Mouse (Mus musculus): ENCODE results near the gene Daam1. TPM values are rescaled to one million over a fixed set of nuclear protein-coding genes. Genes with fewer than 3 reads are reported as not detected.

Gene Daam1
- polyA plus RNA-seq, 1 experiment from 2014 or later: 8.5 TPM

- ATAC-seq (ENCODE audit: insufficient number of reproducible peaks, low FRiP score, low TSS enrichment, low read depth): no peak
- WGBS: 92% methylated on average over 6 of the region's 6 CpGs
Measured at GRCm38 (mm10) chr12:71836776-71837175, 5.9 kb downstream of the Daam1 start.

GRCm38 (mm10) chr12:71837576-71837975 is 6.7 kb downstream of the Daam1 start:
- H3K27me3 ChIP-seq (ENCODE audit: control insufficient read depth, insufficient read depth, low read length): no peaks in the 10 kb centered on the region
- ATAC-seq (ENCODE audit: insufficient number of reproducible peaks, low FRiP score, low TSS enrichment, low read depth) (no peak), DNase-seq (ENCODE audit: low spot score) (no peak)
- no peak overlapping the region for H3K4me2 ChIP-seq (ENCODE audit: low read depth, severe bottlenecking)
- H3K36me3 ChIP-seq (ENCODE audit: control insufficient read depth, insufficient read depth, low read length): no peaks in the 10 kb centered on the region
- H3K9ac ChIP-seq (ENCODE audit: low read length): no peak overlapping the region
- 89% methylated on average over 5 of the region's 5 CpGs for WGBS
- H3K9me3 ChIP-seq (ENCODE audit: control insufficient read depth, low read length): no peaks in the 10 kb centered on the region
- H3K4me3 ChIP-seq (ENCODE audit: low read depth, low read length): no peak overlapping the region
- H3K4me1 ChIP-seq (ENCODE audit: control insufficient read depth, insufficient read depth, low read length): peaks cover 4% of the 10 kb centered on the region
- no peak overlapping the region for H3K27ac ChIP-seq (replicated peaks; ENCODE audit: low read depth, low read length)

More at GRCm38 (mm10) chr12:71836776-71837175, 5.9 kb downstream of the Daam1 start:
- peaks cover 8% of the 10 kb centered on the region for H3K4me1 ChIP-seq (ENCODE audit: control insufficient read depth, insufficient read depth, low read length)
- H3K9me3 ChIP-seq (ENCODE audit: control insufficient read depth, low read length): no peaks in the 10 kb centered on the region
- H3K27me3 ChIP-seq (ENCODE audit: control insufficient read depth, insufficient read depth, low read length): no peaks in the 10 kb centered on the region
- no peak overlapping the region for H3K4me3 ChIP-seq (ENCODE audit: low read depth, low read length)
- no peak overlapping the region for H3K4me2 ChIP-seq (ENCODE audit: low read depth, severe bottlenecking)
- no peak overlapping the region for H3K9ac ChIP-seq (ENCODE audit: low read length)
- no peak for DNase-seq (ENCODE audit: low spot score)
- no peak overlapping the region for H3K27ac ChIP-seq (replicated peaks; ENCODE audit: low read depth, low read length)
- no peaks in the 10 kb centered on the region for H3K36me3 ChIP-seq (ENCODE audit: control insufficient read depth, insufficient read depth, low read length)

GRCm38 (mm10) chr12:71838230-71838629 is 7.4 kb downstream of the Daam1 start:
- Histone ChIP-seq H3K27ac (replicated peaks; ENCODE audit: low read depth, low read length) (no peak overlapping the region), H3K9me3 (ENCODE audit: control insufficient read depth, low read length) (no peaks in the 10 kb centered on the region), H3K4me1 (ENCODE audit: control insufficient read depth, insufficient read depth, low read length) (peaks cover 3% of the 10 kb centered on the region; the same call in 1 of the 2 replicates), H3K36me3 (ENCODE audit: control insufficient read depth, insufficient read depth, low read length) (no peaks in the 10 kb centered on the region), H3K27me3 (ENCODE audit: control insufficient read depth, insufficient read depth, low read length) (no peaks in the 10 kb centered on the region), H3K4me3 (ENCODE audit: low read depth, low read length) (no peak overlapping the region), H3K9ac (ENCODE audit: low read length) (no peak overlapping the region), H3K4me2 (ENCODE audit: low read depth, severe bottlenecking) (no peak overlapping the region)
- DNase-seq (ENCODE audit: low spot score): no peak
- WGBS: 90% methylated on average over 2 of the region's 2 CpGs
- no peak for ATAC-seq (ENCODE audit: insufficient number of reproducible peaks, low FRiP score, low TSS enrichment, low read depth)

DNA sequence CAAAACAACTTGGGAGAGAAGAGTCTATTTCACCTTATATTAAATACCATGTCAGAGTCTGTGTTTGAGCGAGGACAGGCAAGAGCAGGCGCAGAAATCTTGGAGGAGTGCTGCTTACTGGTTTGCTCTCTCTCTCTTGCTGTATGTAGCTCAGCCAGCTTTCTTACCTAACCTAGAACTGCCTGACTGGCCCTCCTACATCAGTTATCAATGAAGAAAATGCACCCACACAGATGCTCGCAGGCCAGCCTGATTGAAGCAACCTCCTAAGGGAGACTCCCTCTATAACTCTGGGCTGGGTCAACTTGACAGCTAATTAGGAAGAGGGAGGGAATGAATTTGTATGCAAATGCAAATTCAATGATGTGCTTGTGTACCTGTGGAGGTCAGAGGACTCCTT is 8.8 kb downstream of the Daam1 start:
- no peak overlapping the region for H3K27ac ChIP-seq (replicated peaks; ENCODE audit: low read depth, low read length)
- H3K9me3 ChIP-seq (ENCODE audit: control insufficient read depth, low read length): no peaks in the 10 kb centered on the region
- DNase-seq (ENCODE audit: low spot score) (no peak), ATAC-seq (ENCODE audit: insufficient number of reproducible peaks, low FRiP score, low TSS enrichment, low read depth) (no peak)
- no peaks in the 10 kb centered on the region for H3K27me3 ChIP-seq (ENCODE audit: control insufficient read depth, insufficient read depth, low read length)
- H3K9ac ChIP-seq (ENCODE audit: low read length): no peak overlapping the region
- 79% methylated on average over 3 of the region's 3 CpGs for WGBS
- H3K4me2 ChIP-seq (ENCODE audit: low read depth, severe bottlenecking): no peak overlapping the region
- peaks cover 3% of the 10 kb centered on the region; the same call in 1 of the 2 replicates for H3K4me1 ChIP-seq (ENCODE audit: control insufficient read depth, insufficient read depth, low read length)
- H3K4me3 ChIP-seq (ENCODE audit: low read depth, low read length): no peak overlapping the region
- no peaks in the 10 kb centered on the region for H3K36me3 ChIP-seq (ENCODE audit: control insufficient read depth, insufficient read depth, low read length)

DNA sequence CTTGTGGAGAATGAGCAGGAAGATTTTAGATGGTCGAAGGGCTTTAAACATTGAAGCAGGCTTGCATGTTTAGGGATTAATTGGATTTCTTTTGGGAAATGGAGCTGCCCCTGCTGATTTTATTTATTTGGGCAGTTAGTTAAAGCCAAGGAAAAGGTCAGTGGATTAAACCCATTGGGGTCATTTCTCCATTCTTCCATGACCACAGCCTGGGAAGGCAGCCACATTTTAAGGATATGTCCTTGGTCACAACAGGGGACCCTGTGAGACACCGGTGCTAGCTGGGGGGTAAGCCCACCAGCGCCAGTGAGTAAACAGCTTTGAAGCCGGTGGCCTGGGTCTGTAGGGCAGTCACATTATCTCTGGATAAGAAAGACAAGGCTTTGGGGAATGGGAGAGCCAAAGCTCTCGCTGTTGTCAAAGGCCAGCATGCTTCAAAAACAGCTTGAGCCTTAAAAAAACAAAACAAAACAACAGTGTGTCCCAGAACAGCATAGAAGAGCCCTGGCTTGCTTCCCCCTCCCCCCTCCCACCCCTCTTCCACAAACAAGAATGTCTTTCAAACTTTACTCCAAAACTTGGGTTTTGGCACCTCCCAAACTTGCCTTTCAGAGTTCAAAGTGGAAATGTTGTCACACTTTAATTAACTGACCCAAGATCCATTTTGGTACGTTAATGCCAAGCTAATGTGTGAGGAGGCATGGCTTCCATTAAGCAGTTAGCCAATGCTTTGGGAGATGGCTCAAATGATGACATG is 9.7 kb downstream of the Daam1 start:
- Histone ChIP-seq H3K9ac (ENCODE audit: low read length) (no peak overlapping the region), H3K27me3 (ENCODE audit: control insufficient read depth, insufficient read depth, low read length) (no peaks in the 10 kb centered on the region), H3K4me3 (ENCODE audit: low read depth, low read length) (no peak overlapping the region), H3K4me2 (ENCODE audit: low read depth, severe bottlenecking) (no peak overlapping the region), H3K36me3 (ENCODE audit: control insufficient read depth, insufficient read depth, low read length) (no peaks in the 10 kb centered on the region), H3K4me1 (ENCODE audit: control insufficient read depth, insufficient read depth, low read length) (peaks cover 3% of the 10 kb centered on the region; the same call in 1 of the 2 replicates), H3K9me3 (ENCODE audit: control insufficient read depth, low read length) (no peaks in the 10 kb centered on the region), H3K27ac (replicated peaks; ENCODE audit: low read depth, low read length) (no peak overlapping the region)
- no peak for DNase-seq (ENCODE audit: low spot score)
- no peak for ATAC-seq (ENCODE audit: insufficient number of reproducible peaks, low FRiP score, low TSS enrichment, low read depth)
- WGBS: 29% methylated on average over 6 of the region's 6 CpGs

DNA sequence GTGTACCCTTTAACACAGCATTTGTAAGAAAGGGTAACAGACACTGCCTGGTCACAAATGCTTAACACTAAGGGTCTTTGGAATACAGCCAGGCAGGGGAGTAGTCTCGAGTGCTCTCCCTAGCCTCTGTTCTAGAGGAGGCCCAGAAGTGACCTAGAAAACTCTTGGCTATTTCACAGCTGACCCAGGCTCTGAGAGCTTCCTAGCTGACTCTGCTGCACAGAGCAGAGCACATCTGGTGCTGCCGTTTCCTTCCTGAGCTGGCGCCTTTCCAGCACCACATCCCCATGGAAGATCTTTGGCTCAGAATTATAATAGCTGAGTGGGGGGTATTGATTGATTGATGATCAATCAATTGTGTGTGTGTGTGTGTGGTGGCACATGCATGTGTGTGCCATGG is 11.1 kb downstream of the Daam1 start:
- DNase-seq (ENCODE audit: low spot score) (no peak), ATAC-seq (ENCODE audit: insufficient number of reproducible peaks, low FRiP score, low TSS enrichment, low read depth) (no peak)
- Histone ChIP-seq H3K27ac (replicated peaks; ENCODE audit: low read depth, low read length) (no peak overlapping the region), H3K36me3 (ENCODE audit: control insufficient read depth, insufficient read depth, low read length) (no peaks in the 10 kb centered on the region), H3K9ac (ENCODE audit: low read length) (no peak overlapping the region), H3K27me3 (ENCODE audit: control insufficient read depth, insufficient read depth, low read length) (no peaks in the 10 kb centered on the region), H3K4me3 (ENCODE audit: low read depth, low read length) (no peak overlapping the region), H3K4me1 (ENCODE audit: control insufficient read depth, insufficient read depth, low read length) (peaks cover 3% of the 10 kb centered on the region; the same call in 1 of the 2 replicates), H3K9me3 (ENCODE audit: control insufficient read depth, low read length) (no peaks in the 10 kb centered on the region), H3K4me2 (ENCODE audit: low read depth, severe bottlenecking) (no peak overlapping the region)
- WGBS: 48% methylated on average over 3 of the region's 3 CpGs

DNA sequence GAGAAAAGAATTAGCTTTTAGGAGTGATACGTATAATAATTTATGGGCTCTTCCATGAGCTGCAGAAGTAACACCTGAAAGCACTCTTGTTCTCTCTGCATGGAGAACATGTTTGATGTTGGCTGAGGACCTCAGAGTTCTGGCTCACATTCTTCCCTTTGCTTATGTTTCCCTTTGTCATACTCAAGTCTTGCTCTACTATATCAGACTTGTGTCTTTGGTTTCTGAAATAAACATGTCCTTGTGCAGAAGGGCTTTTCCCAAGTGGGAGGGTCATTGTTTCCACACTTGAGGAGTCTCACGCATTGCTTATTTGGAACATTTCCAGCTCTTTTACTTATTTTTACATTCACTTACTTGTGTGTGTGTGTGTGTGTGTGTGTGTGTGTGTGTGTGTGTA is 11.7 kb downstream of the Daam1 start:
- H3K36me3 ChIP-seq (ENCODE audit: control insufficient read depth, insufficient read depth, low read length): no peaks in the 10 kb centered on the region
- H3K4me1 ChIP-seq (ENCODE audit: control insufficient read depth, insufficient read depth, low read length): peaks cover 4% of the 10 kb centered on the region; the same call in 1 of the 2 replicates
- ATAC-seq (ENCODE audit: insufficient number of reproducible peaks, low FRiP score, low TSS enrichment, low read depth) (no peak), DNase-seq (ENCODE audit: low spot score) (no peak)
- no peak overlapping the region for H3K9ac ChIP-seq (ENCODE audit: low read length)
- 97% methylated on average over 2 of the region's 2 CpGs for WGBS
- H3K27me3 ChIP-seq (ENCODE audit: control insufficient read depth, insufficient read depth, low read length): no peaks in the 10 kb centered on the region
- H3K9me3 ChIP-seq (ENCODE audit: control insufficient read depth, low read length): no peaks in the 10 kb centered on the region
- H3K27ac ChIP-seq (replicated peaks; ENCODE audit: low read depth, low read length): no peak overlapping the region
- H3K4me2 ChIP-seq (ENCODE audit: low read depth, severe bottlenecking): no peak overlapping the region
- H3K4me3 ChIP-seq (ENCODE audit: low read depth, low read length): no peak overlapping the region

GRCm38 (mm10) chr12:71845486-71845885 is 14.6 kb downstream of the Daam1 start:
- Histone ChIP-seq H3K27me3 (ENCODE audit: control insufficient read depth, insufficient read depth, low read length) (no peaks in the 10 kb centered on the region), H3K4me3 (ENCODE audit: low read depth, low read length) (no peak overlapping the region), H3K36me3 (ENCODE audit: control insufficient read depth, insufficient read depth, low read length) (no peaks in the 10 kb centered on the region), H3K4me2 (ENCODE audit: low read depth, severe bottlenecking) (no peak overlapping the region), H3K9ac (ENCODE audit: low read length) (no peak overlapping the region), H3K9me3 (ENCODE audit: control insufficient read depth, low read length) (no peaks in the 10 kb centered on the region), H3K4me1 (ENCODE audit: control insufficient read depth, insufficient read depth, low read length) (peaks cover 9% of the 10 kb centered on the region; the same call in 1 of the 2 replicates), H3K27ac (replicated peaks; ENCODE audit: low read depth, low read length) (no peak overlapping the region)
- DNase-seq (ENCODE audit: low spot score) (no peak), ATAC-seq (ENCODE audit: insufficient number of reproducible peaks, low FRiP score, low TSS enrichment, low read depth) (no peak)
- WGBS: 68% methylated on average over 5 of the region's 5 CpGs

Data from limb, embryonic 11.5 days (tissue).